Mouse (Mus musculus): ENCODE measurements around the gene Prkcd. TPM values are rescaled to one million over a fixed set of nuclear protein-coding genes. Genes with fewer than 3 reads are reported as not detected.

Prkcd gene
- polyA plus RNA-seq, 1 experiment = 177 TPM

GRCm38 (mm10) chr14:30594092-30594695 lies 31.8 kb downstream of the Prkcd start:
- 71% methylated on average over 7 of the region's 7 CpGs for WGBS
- peak overlapping the region; percentile 75 for H3K27ac ChIP-seq (ENCODE audit: control insufficient read depth, insufficient read depth, low read depth, low read length, poor library complexity)
- no peak for TF ChIP-seq POLR2A (IDR thresholded peaks at IDR 0.05; ENCODE audit: borderline replicate concordance, control insufficient read depth, low read depth, low read length)
- TF ChIP-seq CTCF (IDR thresholded peaks at IDR 0.05; ENCODE audit: control insufficient read depth, insufficient read depth, low read length) = no peak
- no peak overlapping the region for H3K4me3 ChIP-seq (replicated peaks; ENCODE audit: control insufficient read depth, low read depth, low read length)
- H3K4me1 ChIP-seq (ENCODE audit: control insufficient read depth, insufficient read depth, low read length) = peaks cover 12% of the 10 kb centered on the region

- 21% methylated on average over 11 of the region's 11 CpGs for WGBS
- H3K4me3 ChIP-seq (replicated peaks; ENCODE audit: control insufficient read depth, low read depth, low read length) = no peak overlapping the region
- H3K4me1 ChIP-seq (ENCODE audit: control insufficient read depth, insufficient read depth, low read length) = peaks cover 12% of the 10 kb centered on the region
- H3K27ac ChIP-seq (ENCODE audit: control insufficient read depth, insufficient read depth, low read depth, low read length, poor library complexity) = peak overlapping the region; percentile 75
- TF ChIP-seq POLR2A (IDR thresholded peaks at IDR 0.05; ENCODE audit: borderline replicate concordance, control insufficient read depth, low read depth, low read length) (no peak), CTCF (IDR thresholded peaks at IDR 0.05; ENCODE audit: control insufficient read depth, insufficient read depth, low read length) (no peak)
Observed at GRCm38 (mm10) chr14:30593279-30594091, 32.5 kb downstream of the Prkcd start.

DNA sequence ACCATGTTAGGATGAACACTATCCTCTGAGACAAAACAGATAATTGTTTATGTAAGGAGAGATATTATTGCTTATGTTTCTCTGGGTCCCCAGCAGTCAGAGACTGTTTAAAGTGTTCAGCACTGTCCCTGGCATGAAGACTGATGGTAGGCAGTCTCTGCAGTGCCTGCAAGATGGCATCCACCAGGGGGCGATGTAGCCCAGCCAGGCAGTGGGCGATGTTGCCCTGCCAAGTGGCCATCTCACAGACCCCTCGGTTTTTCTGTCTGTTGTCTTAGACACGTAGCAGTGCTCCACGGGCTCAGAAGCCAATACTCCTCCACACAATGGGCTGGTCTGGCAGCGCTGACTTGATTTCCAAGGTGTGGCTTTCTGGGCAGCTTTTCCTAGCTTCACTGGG lies 34.6 kb downstream of the Prkcd start:
- 0 out of 2 replicates have a peak, but pooled peaks have one; percentile 33 for TF ChIP-seq POLR2A (IDR thresholded peaks at IDR 0.05; ENCODE audit: borderline replicate concordance, control insufficient read depth, low read depth, low read length)
- peak; percentile 99 for TF ChIP-seq CTCF (IDR thresholded peaks at IDR 0.05; ENCODE audit: control insufficient read depth, insufficient read depth, low read length)
- H3K27ac ChIP-seq (ENCODE audit: control insufficient read depth, insufficient read depth, low read depth, low read length, poor library complexity) = no peak overlapping the region
- peaks cover 12% of the 10 kb centered on the region for H3K4me1 ChIP-seq (ENCODE audit: control insufficient read depth, insufficient read depth, low read length)
- 7% methylated on average over 6 of the region's 6 CpGs for WGBS
- H3K4me3 ChIP-seq (replicated peaks; ENCODE audit: control insufficient read depth, low read depth, low read length) = no peak overlapping the region

GRCm38 (mm10) chr14:30590918-30591317 lies 35.1 kb downstream of the Prkcd start:
- H3K4me1 ChIP-seq (ENCODE audit: control insufficient read depth, insufficient read depth, low read length) = peaks cover 12% of the 10 kb centered on the region
- 82% methylated on average over 7 of the region's 7 CpGs for WGBS
- H3K4me3 ChIP-seq (replicated peaks; ENCODE audit: control insufficient read depth, low read depth, low read length) = no peak overlapping the region
- TF ChIP-seq POLR2A (IDR thresholded peaks at IDR 0.05; ENCODE audit: borderline replicate concordance, control insufficient read depth, low read depth, low read length) (no peak), CTCF (IDR thresholded peaks at IDR 0.05; ENCODE audit: control insufficient read depth, insufficient read depth, low read length) (no peak)
- no peak overlapping the region for H3K27ac ChIP-seq (ENCODE audit: control insufficient read depth, insufficient read depth, low read depth, low read length, poor library complexity)

DNA sequence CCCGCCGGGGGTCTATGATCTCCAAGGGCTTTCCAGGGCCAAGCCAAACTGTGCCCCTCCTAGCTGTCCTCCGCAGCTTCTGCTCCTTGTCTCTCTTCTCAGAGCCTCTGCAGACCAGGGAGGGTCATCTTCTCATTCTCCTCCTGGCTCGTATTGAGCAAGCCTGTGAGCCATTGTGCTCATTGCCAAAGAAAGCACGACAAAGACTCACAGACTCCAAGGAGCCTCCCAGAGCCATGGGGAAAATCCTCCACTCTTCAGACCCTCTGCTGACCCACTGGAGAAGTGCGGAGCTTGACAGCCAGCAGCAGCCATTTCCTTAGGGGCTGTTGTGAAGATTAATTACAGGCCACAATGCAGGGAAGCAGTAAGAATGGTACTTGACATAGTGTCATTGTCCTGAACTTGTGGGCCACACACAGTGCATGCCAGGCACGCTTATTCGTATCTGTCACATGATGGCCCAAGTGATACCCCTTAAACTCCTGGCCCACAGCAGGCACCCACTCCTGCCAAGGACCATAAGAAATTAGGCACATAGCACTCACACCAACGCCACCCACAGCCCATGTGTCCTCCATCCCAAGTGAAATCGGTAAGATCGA lies 35.9 kb downstream of the Prkcd start:
- Histone ChIP-seq H3K4me1 (ENCODE audit: control insufficient read depth, insufficient read depth, low read length) (peaks cover 12% of the 10 kb centered on the region), H3K4me3 (replicated peaks; ENCODE audit: control insufficient read depth, low read depth, low read length) (no peak overlapping the region), H3K27ac (ENCODE audit: control insufficient read depth, insufficient read depth, low read depth, low read length, poor library complexity) (no peak overlapping the region)
- no peak for TF ChIP-seq POLR2A (IDR thresholded peaks at IDR 0.05; ENCODE audit: borderline replicate concordance, control insufficient read depth, low read depth, low read length)
- no peak for TF ChIP-seq CTCF (IDR thresholded peaks at IDR 0.05; ENCODE audit: control insufficient read depth, insufficient read depth, low read length)
- WGBS = 69% methylated on average over 11 of the region's 11 CpGs

- H3K4me3 ChIP-seq (replicated peaks; ENCODE audit: control insufficient read depth, low read depth, low read length) = no peak overlapping the region
- H3K27ac ChIP-seq (ENCODE audit: control insufficient read depth, insufficient read depth, low read depth, low read length, poor library complexity) = no peak overlapping the region
- 21% methylated on average over 7 of the region's 7 CpGs for WGBS
- H3K4me1 ChIP-seq (ENCODE audit: control insufficient read depth, insufficient read depth, low read length) = no peaks in the 10 kb centered on the region; the same call in 1 of the 2 replicates
- TF ChIP-seq CTCF (IDR thresholded peaks at IDR 0.05; ENCODE audit: control insufficient read depth, insufficient read depth, low read length) (no peak), POLR2A (IDR thresholded peaks at IDR 0.05; ENCODE audit: borderline replicate concordance, control insufficient read depth, low read depth, low read length) (no peak)
Observed at GRCm38 (mm10) chr14:30586780-30587461, 39.1 kb downstream of the Prkcd start.

DNA sequence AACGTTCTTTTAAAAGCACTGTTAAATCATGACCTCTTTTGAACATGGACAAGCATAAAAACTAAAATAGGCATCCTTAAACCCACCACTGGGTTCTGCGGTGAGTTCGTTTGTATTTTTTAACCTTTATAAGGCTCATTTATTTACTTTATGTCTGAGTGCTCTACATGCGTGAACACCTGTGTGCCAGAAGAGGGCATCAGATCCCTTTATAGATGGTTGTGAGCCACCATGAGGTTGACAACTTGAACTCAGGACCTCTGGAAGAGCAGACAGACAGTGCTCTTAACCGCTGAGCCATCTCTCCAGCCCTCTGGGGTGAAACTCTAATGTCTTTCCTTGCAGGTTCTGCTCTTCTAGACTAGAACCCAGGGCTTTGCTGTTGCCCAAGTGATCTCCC lies 40.7 kb downstream of the Prkcd start:
- H3K4me3 ChIP-seq (replicated peaks; ENCODE audit: control insufficient read depth, low read depth, low read length) = no peak overlapping the region
- H3K27ac ChIP-seq (ENCODE audit: control insufficient read depth, insufficient read depth, low read depth, low read length, poor library complexity) = no peak overlapping the region
- no peaks in the 10 kb centered on the region for H3K4me1 ChIP-seq (ENCODE audit: control insufficient read depth, insufficient read depth, low read length)
- TF ChIP-seq CTCF (IDR thresholded peaks at IDR 0.05; ENCODE audit: control insufficient read depth, insufficient read depth, low read length) (no peak), POLR2A (IDR thresholded peaks at IDR 0.05; ENCODE audit: borderline replicate concordance, control insufficient read depth, low read depth, low read length) (no peak)
- 81% methylated on average over 5 of the region's 5 CpGs for WGBS

All from bone marrow, adult 2 months (tissue).